Mouse (Mus musculus) heart, adult 9 months (tissue): ENCODE measurements around the gene Mtor.

Experiments used
- DNase-seq, 2 experiments: peaks; one replicate each; pipeline ENCODE4 v3.0.0; 2022; ENCODE audit warnings: low spot score in 2 of 2

The Mtor gene

GRCm38 (mm10) chr4:148531341-148531740 lies 82.9 kb downstream of the Mtor start:
- DNase-seq: no peak

GRCm38 (mm10) chr4:148532516-148532915 lies 84.1 kb downstream of the Mtor start:
- DNase-seq: no peak

GRCm38 (mm10) chr4:148533613-148534328 lies 85.4 kb downstream of the Mtor start:
- peak; percentile 25 to 56 for DNase-seq

GRCm38 (mm10) chr4:148535876-148536275 lies 87.5 kb downstream of the Mtor start:
- no peak for DNase-seq

GRCm38 (mm10) chr4:148549106-148549505 lies 100.7 kb downstream of the Mtor start:
- no peak for DNase-seq

GRCm38 (mm10) chr4:148557766-148558165 lies 109.4 kb downstream of the Mtor start:
- no peak for DNase-seq

GRCm38 (mm10) chr4:148558297-148559000 lies 110.0 kb downstream of the Mtor start, which contains the start of gene Exosc10:
Exosc10 (plus strand) TSS chr4:148558429.
- DNase-seq: peak; percentile 86 to 88

GRCm38 (mm10) chr4:148562676-148563075 lies 114.3 kb downstream of the Mtor start:
- DNase-seq: no peak

GRCm38 (mm10) chr4:148563595-148563994 lies 115.2 kb downstream of the Mtor start:
- DNase-seq: no peak

- no peak for DNase-seq
Measured at GRCm38 (mm10) chr4:148570138-148570537, 121.7 kb downstream of the Mtor start.

GRCm38 (mm10) chr4:148570693-148571295 lies 122.4 kb downstream of the Mtor start:
- DNase-seq: no peak

- no peak for DNase-seq
Measured at GRCm38 (mm10) chr4:148573222-148573621, 124.8 kb downstream of the Mtor start.

- no peak for DNase-seq
Measured at GRCm38 (mm10) chr4:148580765-148581164, 132.4 kb downstream of the Mtor start.

- no peak for DNase-seq
Measured at GRCm38 (mm10) chr4:148581422-148581821, 133.0 kb downstream of the Mtor start.

- no peak for DNase-seq
Measured at GRCm38 (mm10) chr4:148583257-148583656, 134.8 kb downstream of the Mtor start.

- no peak for DNase-seq
Measured at GRCm38 (mm10) chr4:148586648-148587047, 138.2 kb downstream of the Mtor start.

GRCm38 (mm10) chr4:148588793-148589192 lies 140.4 kb downstream of the Mtor start:
- no peak for DNase-seq

GRCm38 (mm10) chr4:148589565-148589964 lies 141.2 kb downstream of the Mtor start:
- DNase-seq: no peak

GRCm38 (mm10) chr4:148590421-148591170 lies 142.2 kb downstream of the Mtor start:
- DNase-seq: peak; percentile 21

GRCm38 (mm10) chr4:148591171-148591630 lies 142.8 kb downstream of the Mtor start, which contains the start of gene Srm:
Srm (plus strand) TSS chr4:148591503.
- DNase-seq: peak; percentile 98

- DNase-seq: no peak
Measured at GRCm38 (mm10) chr4:148591637-148592380, 143.4 kb downstream of the Mtor start.
